Mouse (Mus musculus) MN1 (cell line): ENCODE results near the gene Sfxn3.

Experiments
- DNase-seq: peaks from one replicate; pipeline ENCODE4 v3.0.0-alpha.2; 2016; ENCODE audit warnings: low spot score

Gene Sfxn3

GRCm38 (mm10) chr19:45047935-45048643 lies 786 bp downstream of the Sfxn3 start:
- DNase-seq, result peak; percentile 53

- DNase-seq, result no peak
Observed at GRCm38 (mm10) chr19:45048644-45049365, 1.5 kb downstream of the Sfxn3 start.

GRCm38 (mm10) chr19:45049523-45049922 lies 2.2 kb downstream of the Sfxn3 start:
- no peak for DNase-seq

- no peak for DNase-seq
Observed at GRCm38 (mm10) chr19:45053451-45053850, 6.1 kb downstream of the Sfxn3 start.

GRCm38 (mm10) chr19:45054892-45055690 lies 7.8 kb downstream of the Sfxn3 start:
- no peak for DNase-seq

- DNase-seq, result peak; percentile 81
Observed at GRCm38 (mm10) chr19:45056364-45056763, 9.1 kb downstream of the Sfxn3 start.

GRCm38 (mm10) chr19:45056908-45057698 lies 9.8 kb downstream of the Sfxn3 start:
- no peak for DNase-seq

DNA sequence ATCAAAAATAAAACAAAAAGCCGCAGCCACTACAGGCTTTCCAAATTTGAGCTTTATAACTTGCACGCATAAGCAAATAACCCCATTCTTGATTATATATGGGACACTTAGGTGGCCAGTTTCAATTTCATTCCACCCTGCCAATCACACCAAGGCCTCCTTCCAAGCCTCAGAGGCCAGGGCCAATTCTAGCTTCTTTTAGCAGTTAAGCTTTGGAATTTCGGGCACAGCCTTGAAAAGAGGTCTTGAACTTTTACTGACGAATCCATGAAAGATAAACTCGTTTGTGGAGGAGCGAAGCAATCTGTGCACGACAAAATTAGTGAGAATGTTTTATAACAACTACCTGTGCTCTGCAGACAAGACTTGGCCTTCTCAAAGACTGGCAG lies 10.4 kb downstream of the Sfxn3 start:
- DNase-seq, result no peak

- DNase-seq, result peak; percentile 94
Observed at GRCm38 (mm10) chr19:45058113-45058839, 11.0 kb downstream of the Sfxn3 start.

GRCm38 (mm10) chr19:45058841-45059240 lies 11.5 kb downstream of the Sfxn3 start:
- DNase-seq, result no peak

DNA sequence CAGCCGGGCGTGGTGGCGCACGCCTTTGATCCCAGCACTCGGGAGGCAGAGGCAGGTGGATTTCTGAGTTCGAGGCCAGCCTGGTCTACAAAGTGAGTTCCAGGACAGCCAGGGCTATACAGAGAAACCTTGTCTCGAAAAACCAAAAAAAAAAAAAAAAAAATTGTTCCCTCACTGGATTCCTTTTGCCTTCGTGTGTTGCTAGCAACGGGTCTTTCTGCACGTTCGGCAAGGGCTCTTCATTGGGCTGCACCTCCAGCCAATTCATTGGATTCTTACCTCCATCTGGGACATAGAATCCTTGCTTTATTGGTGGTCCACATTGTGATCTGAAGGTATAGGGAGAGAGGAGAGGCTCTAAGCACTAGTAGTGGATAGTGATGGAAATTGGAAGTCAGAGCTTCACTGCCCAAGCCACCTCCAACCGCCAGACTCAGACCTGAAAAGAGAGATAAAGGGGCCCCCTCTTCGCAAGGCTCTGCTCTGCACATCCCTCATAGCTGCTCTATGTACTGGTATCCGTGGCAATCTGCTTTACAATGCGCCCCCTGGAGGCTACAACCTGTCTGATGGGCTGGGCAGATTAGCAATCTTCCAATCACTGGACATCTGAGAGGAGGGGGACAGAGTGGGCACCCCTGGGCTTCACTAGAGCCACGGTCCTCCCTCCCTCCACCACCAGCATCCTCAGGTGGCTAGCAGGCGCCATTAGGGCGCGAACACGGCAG lies 16.4 kb downstream of the Sfxn3 start:
- no peak for DNase-seq

DNA sequence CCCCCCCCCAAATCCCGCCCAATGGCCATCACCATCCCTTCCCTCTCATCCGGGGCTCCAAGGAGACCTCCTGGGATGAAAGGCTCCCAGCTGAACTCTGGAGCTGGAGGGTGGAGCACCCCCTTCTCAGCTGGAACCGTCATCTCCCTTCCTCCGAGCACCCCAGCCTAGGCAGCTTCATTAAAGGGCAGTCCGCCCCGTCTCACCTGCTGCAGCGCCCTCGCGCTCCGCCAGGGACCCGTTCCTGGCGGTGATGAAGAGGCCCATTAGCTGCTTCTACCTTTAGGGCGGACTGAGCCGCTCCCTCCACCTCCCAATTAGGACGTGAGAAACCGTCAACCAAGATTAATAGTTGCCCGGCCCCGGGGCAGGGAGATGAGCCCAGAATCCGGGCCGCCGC lies 17.9 kb downstream of the Sfxn3 start:
- DNase-seq, result no peak

GRCm38 (mm10) chr19:45067170-45067569 lies 19.9 kb downstream of the Sfxn3 start:
- DNase-seq, result no peak

DNA sequence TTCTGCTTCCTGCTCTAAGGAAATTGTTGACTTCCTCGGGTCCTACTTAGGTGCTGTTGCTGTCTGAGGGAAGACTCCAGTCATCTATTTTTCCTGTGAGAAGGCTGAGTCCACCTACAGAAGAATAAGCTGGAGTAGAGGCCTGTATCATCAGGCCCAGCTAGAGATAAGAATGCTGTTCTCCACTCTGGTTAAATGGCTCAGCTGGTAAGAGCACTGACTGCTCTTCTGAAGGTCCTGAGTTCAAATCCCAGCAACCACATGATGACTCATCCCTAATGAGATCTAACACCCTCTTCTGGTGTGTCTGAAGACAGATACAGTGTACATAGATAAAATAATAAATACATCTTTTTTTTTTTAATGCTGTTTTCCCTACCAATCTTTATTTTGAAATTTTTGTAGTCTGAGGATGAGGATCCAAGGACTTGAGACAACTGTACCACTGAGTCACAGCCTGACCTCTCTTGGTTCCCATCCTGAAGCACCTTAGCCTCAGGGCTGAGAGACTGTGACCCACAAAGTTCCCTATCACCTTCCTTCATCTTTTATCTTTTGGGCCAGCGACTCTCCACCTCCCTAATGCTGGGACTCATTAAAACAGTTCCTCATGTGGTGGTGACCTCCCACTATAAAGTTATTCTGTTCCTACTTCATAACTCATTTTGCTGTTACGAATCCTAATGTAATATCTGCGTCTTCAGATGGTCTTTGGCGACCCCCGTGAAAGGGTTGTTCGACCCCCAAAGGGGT lies 20.6 kb downstream of the Sfxn3 start:
- no peak for DNase-seq

DNA sequence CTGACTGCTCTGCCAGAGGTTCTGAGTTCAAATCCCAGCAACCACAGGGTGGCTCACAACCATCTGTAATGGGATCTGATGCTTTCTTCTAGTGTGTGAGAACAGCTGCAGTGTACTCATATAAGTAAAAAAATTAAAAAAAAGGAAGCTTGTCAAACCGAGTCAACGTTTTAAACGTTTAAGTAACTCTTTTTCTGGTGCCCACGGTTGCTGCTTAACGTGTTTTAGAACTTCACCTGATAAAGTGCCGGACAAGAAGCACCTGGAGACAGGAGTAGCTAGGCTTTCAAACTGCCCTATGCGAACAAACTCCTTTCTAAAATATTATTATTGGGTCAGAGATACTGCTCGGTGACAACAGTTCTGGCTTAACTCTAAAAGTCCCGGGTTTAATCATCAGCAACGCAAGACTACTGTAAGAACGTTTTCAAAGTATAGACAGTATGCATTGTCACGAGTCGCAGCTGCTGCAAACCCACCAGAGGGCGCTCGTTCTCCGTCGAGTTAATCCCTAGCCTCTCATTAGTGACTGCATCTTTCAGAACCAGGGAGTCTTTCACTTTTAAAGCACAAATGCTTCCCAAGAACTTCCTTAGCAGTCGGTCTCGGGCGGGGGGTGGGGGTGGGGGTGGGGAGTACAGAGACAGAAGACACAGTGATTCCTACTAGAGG lies 26.7 kb downstream of the Sfxn3 start:
- peak; percentile 82 for DNase-seq

- peak; percentile 92 for DNase-seq
Observed at GRCm38 (mm10) chr19:45074580-45075322, 27.4 kb downstream of the Sfxn3 start, which contains the start of gene Kazald1. Gene Kazald1 (plus strand): TSS chr19:45075241.

- DNase-seq, result peak; percentile 66
Observed at GRCm38 (mm10) chr19:45075323-45076035, 28.2 kb downstream of the Sfxn3 start.
